Mouse (Mus musculus): ENCODE measurements around the gene Rgs6.
A peak's percentile ranks its signal among the peaks of the same experiment; 100 is the strongest.

Rgs6 gene

GRCm38 (mm10) chr12:83142507-83142906 is 554.4 kb downstream of the Rgs6 start:
- no peak for DNase-seq

GRCm38 (mm10) chr12:83143071-83143470 is 555.0 kb downstream of the Rgs6 start:
- DNase-seq = no peak

- no peak for DNase-seq
These were observed 555.5 kb downstream of the Rgs6 start for GRCm38 (mm10) chr12:83143574-83143973.

GRCm38 (mm10) chr12:83145074-83145473 is 557.0 kb downstream of the Rgs6 start:
- DNase-seq = peak; percentile 93

- peak; percentile 94 for DNase-seq
These were observed 557.8 kb downstream of the Rgs6 start for GRCm38 (mm10) chr12:83145902-83146301.

GRCm38 (mm10) chr12:83146917-83147316 is 558.8 kb downstream of the Rgs6 start:
- DNase-seq = no peak

- no peak for DNase-seq
These were observed 561.9 kb downstream of the Rgs6 start for GRCm38 (mm10) chr12:83150030-83150429.

- DNase-seq = no peak
These were observed 562.7 kb downstream of the Rgs6 start for GRCm38 (mm10) chr12:83150813-83151212.

GRCm38 (mm10) chr12:83151474-83151873 is 563.4 kb downstream of the Rgs6 start:
- DNase-seq = no peak

- DNase-seq = no peak
These were observed 572.1 kb downstream of the Rgs6 start for GRCm38 (mm10) chr12:83160211-83160610.

- no peak for DNase-seq
These were observed 572.6 kb downstream of the Rgs6 start for GRCm38 (mm10) chr12:83160700-83161099.

- DNase-seq = no peak
These were observed 575.6 kb downstream of the Rgs6 start for GRCm38 (mm10) chr12:83163721-83164120.

- no peak for DNase-seq
These were observed 577.0 kb downstream of the Rgs6 start for GRCm38 (mm10) chr12:83165058-83165457.

- no peak for DNase-seq
These were observed 580.2 kb downstream of the Rgs6 start for GRCm38 (mm10) chr12:83168310-83168709.

- DNase-seq = no peak
These were observed 581.6 kb downstream of the Rgs6 start for GRCm38 (mm10) chr12:83169495-83170209.

- no peak for DNase-seq
These were observed 590.7 kb downstream of the Rgs6 start for GRCm38 (mm10) chr12:83178770-83179169.

GRCm38 (mm10) chr12:83179860-83180259 is 591.8 kb downstream of the Rgs6 start:
- DNase-seq = no peak

GRCm38 (mm10) chr12:83180561-83180960 is 592.5 kb downstream of the Rgs6 start:
- no peak for DNase-seq

GRCm38 (mm10) chr12:83201674-83202073 is 613.6 kb downstream of the Rgs6 start:
- no peak for DNase-seq

GRCm38 (mm10) chr12:83204361-83204760 is 616.3 kb downstream of the Rgs6 start:
- no peak for DNase-seq

GRCm38 (mm10) chr12:83206866-83207265 is 618.8 kb downstream of the Rgs6 start:
- no peak for DNase-seq

GRCm38 (mm10) chr12:83207481-83207880 is 619.4 kb downstream of the Rgs6 start:
- no peak for DNase-seq

- no peak for DNase-seq
These were observed 619.9 kb downstream of the Rgs6 start for GRCm38 (mm10) chr12:83208011-83208410.

- no peak for DNase-seq
These were observed 620.7 kb downstream of the Rgs6 start for GRCm38 (mm10) chr12:83208841-83209240.

- no peak for DNase-seq
These were observed 621.4 kb downstream of the Rgs6 start for GRCm38 (mm10) chr12:83209461-83209860.

All from heart, adult 11 months (tissue).